Mouse (Mus musculus): Measurements from ENCODE around the gene Stx12.

DNA sequence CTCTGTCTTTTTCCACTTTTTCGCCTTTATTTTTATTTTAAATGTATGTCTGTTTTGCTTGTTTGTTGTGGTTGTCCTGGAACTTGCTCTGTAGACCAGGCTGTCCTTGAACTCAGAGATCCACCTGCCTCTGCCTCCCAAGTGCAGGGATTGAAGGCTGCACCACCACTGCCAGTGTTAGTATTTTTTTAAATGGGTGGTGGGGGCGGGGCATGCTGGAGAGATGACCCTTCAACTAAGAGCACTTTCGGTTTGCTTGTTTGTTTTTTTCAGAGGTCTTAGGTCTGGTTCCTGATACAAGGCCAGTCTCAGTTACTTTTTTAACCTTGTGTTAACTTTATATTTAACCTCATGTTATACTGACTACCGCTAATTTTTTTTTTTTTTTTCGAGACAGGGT lies 79.2 kb downstream of the Stx12 start:
- TF ChIP-seq CTCF (IDR thresholded peaks at IDR 0.05; ENCODE audit: borderline replicate concordance, insufficient read depth, low read depth, low read length) (no peak), POLR2A (IDR thresholded peaks at IDR 0.05; ENCODE audit: borderline replicate concordance, insufficient read depth, low read length) (no peak)

All from cerebellum, adult 2 months (tissue).